Mouse (Mus musculus) limb, embryonic 11.5 days (tissue): ENCODE data around the gene Gpsm1. TPM values are rescaled to one million over a fixed set of nuclear protein-coding genes. Genes with fewer than 3 reads are reported as not detected.

ENCODE experiments used
- ATAC-seq: fragments of 200-750 bp; cut with Nextera tagmentation; 2 replicates; pipeline ENCODE4 v1.8.0; 2017; ENCODE audit warnings: low read depth; ENCODE audit not compliant: insufficient number of reproducible peaks, low FRiP score, low TSS enrichment
- DNase-seq: peaks from one replicate; pipeline ENCODE4 v3.0.0-alpha.2; 2015; ENCODE audit warnings: low spot score
- H3K27ac ChIP-seq: fragments of 300-500 bp; sonication (generic); replicated peaks from 2 replicates; pipeline ENCODE4 v1.5.1; 2014; ENCODE audit warnings: low read depth, mild to moderate bottlenecking, low read length
- H3K27me3 ChIP-seq: fragments of 300-500 bp; sonication (generic); 2 replicates; pipeline ENCODE4 v1.6.1; 2014; ENCODE audit warnings: mild to moderate bottlenecking, low read length, mixed read lengths; ENCODE audit not compliant: control insufficient read depth, insufficient read depth
- H3K36me3 ChIP-seq: fragments of 300-500 bp; sonication (generic); 2 replicates; pipeline ENCODE4 v1.6.1; 2014; ENCODE audit warnings: mild to moderate bottlenecking, low read length, moderate library complexity, mixed read lengths; ENCODE audit not compliant: control insufficient read depth, insufficient read depth
- H3K4me1 ChIP-seq: fragments of 300-500 bp; sonication (generic); 2 replicates; pipeline ENCODE4 v1.6.1; 2014; ENCODE audit warnings: low read length, mixed read lengths; ENCODE audit not compliant: control insufficient read depth, insufficient read depth
- H3K4me2 ChIP-seq: fragments of 300-500 bp; sonication (generic); 2 replicates; pipeline ENCODE4 v1.6.1; 2014; ENCODE audit warnings: low read depth, mild to moderate bottlenecking, moderate library complexity; ENCODE audit not compliant: severe bottlenecking
- H3K4me3 ChIP-seq: fragments of 300-500 bp; sonication (generic); 2 replicates; pipeline ENCODE4 v1.5.1; 2014; ENCODE audit warnings: low read depth, low read length
- H3K9ac ChIP-seq: fragments of 300-500 bp; sonication (generic); 2 replicates; pipeline ENCODE4 v1.6.1; 2014; ENCODE audit warnings: mild to moderate bottlenecking, low read length
- H3K9me3 ChIP-seq: fragments of 300-500 bp; sonication (generic); 2 replicates; pipeline ENCODE4 v1.6.1; 2016; ENCODE audit warnings: low read length; ENCODE audit not compliant: control insufficient read depth
- WGBS: fragments of 180-500 bp; shearing (Covaris S2); extraction: QIAGEN DNeasy Blood & Tissue Kit; methylation state at CpG from one replicate; pipeline ENCODE4 v1.1.7; 2014; 5-methylcytosine and 5-hydroxymethylcytosine counted together
- polyA plus RNA-seq: library from polyadenylated mRNA; unstranded; fragments of >200 nt; fragmentation: Nextera tagmentation; extraction: Ambion mirVana; gene quantifications from 2 replicates; pipeline ENCODE4 v1.2.1, GENCODE M21; 2014

Gene Gpsm1
- polyA plus RNA-seq, 1 experiment from 2014 or later = 37.4 TPM

DNA sequence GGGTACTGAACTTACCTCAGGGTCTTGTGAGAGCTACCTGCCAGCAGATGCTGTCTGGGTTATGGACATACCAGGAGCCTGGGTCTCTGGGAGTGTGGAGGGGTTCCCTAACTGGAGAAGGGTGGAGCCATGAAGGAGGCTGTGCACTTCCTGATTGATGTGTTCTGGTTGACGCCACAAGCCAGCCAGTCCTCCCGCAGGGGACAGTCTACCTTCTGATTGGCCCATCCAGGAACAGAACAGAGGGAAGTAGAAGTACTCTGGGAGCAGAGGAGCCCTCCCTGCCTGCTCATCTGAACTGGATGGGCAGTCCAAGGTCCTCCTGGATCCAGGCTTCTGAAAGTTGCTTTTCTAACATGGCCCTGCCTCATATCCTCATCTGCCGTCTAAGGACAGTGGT, 45.5 kb downstream of the Gpsm1 start, which contains the start of gene Card9:
Gene Card9 (minus strand): TSS at position 147 of the 400 bp plus-strand sequence.
- no peaks in the 10 kb centered on the region for H3K27me3 ChIP-seq
- WGBS = 55% methylated on average over 3 of the region's 3 CpGs
- 0 out of 2 replicates have a peak within 1 kb of the TSS, but pooled peaks have one; percentile 4 for H3K27ac ChIP-seq
- no peak within 1 kb of the TSS for H3K9ac ChIP-seq
- H3K4me3 ChIP-seq = no peak within 1 kb of the TSS
- no peak within 1 kb of the TSS for H3K4me2 ChIP-seq
- ATAC-seq = no peak
- no peak for DNase-seq
- peaks cover 20% of the 10 kb centered on the region for H3K36me3 ChIP-seq
- H3K9me3 ChIP-seq = no peaks in the 10 kb centered on the region
- H3K4me1 ChIP-seq = no peaks in the 10 kb centered on the region

DNA sequence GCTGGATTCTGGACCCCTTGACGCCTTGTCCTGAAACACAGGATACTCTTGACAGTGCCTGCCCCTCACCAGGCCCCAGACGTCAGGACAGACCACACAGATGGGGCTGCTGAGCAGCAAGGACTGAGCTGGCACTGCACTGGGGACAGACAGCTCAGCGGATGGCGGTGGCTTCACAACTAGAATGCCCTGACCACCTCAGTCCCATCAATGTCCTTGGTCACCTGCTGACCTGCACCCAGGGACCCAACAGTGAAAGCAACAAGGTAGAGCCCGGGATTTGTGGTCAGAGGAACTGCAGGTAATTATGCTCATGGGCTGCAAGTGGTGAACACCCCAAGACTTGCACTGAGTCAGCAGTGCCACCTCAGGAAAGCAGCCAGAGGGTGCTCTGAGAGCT, 47.7 kb downstream of the Gpsm1 start:
- H3K27me3 ChIP-seq = no peaks in the 10 kb centered on the region
- no peak overlapping the region for H3K9ac ChIP-seq
- no peak overlapping the region for H3K4me3 ChIP-seq
- 85% methylated on average over 5 of the region's 5 CpGs for WGBS
- DNase-seq = no peak
- no peak overlapping the region for H3K27ac ChIP-seq
- no peaks in the 10 kb centered on the region for H3K9me3 ChIP-seq
- no peak overlapping the region for H3K4me2 ChIP-seq
- ATAC-seq = no peak
- H3K36me3 ChIP-seq = peaks cover 22% of the 10 kb centered on the region
- no peaks in the 10 kb centered on the region for H3K4me1 ChIP-seq

DNA sequence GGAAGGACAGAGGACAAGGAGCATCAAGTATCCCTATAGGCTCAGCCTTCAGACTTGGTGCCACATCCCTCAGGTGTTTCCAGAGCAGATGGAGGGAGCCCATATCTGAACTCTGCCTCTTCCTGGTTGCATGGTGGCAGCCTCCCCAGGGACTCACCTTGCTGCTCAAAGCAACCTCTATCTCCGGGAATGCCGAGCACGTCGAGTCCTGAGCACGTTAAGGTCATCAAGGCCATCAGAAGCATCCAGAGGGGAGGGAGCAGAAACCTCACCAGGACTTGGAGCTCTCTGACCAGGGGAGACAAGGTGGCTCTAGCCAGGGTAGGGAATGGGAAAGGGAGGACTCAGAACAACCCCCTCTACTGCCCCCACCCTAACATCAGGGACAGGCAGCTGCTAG, 48.2 kb downstream of the Gpsm1 start:
- no peak for ATAC-seq
- peaks cover 22% of the 10 kb centered on the region for H3K36me3 ChIP-seq

DNA sequence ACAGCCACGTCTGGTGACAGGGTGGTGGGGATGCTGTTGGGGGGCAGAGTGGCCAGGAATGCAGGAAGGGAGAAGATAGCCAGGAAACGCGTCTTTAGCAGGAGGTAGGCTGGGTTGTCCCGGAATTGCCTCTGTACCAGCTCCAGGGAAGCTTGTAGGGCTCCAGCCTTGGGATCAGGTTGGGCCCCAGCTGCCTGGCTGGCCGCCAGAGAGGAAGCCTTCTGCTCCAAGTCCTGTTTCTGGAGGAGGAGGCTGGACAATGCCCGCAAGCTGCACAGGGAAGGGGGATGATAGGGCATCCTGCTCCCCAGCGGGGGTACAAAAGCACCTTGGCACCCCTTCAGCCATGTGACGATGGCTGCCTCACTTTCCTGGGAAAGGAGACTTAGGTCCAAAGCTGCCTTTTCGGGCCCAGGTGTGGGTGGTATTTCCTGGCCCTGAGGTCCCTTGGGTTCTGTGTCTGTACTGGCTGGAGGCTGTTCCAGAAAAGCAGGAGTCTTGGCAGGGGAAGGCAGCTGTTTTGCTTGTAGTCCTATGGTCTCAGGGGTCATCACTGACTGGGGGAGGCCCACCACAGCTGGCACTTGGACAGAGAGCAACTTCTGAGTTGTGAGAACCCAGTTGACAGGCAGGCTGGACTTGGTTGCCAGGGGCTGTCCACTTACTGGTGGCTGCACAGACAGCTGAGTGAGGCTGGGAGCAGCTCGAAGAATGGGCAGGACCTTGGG, 49.6 kb downstream of the Gpsm1 start:
- DNase-seq (no peak), ATAC-seq (no peak)
- 86% methylated on average over 10 of the region's 10 CpGs for WGBS

More for the DNA sequence above, 48.2 kb downstream of the Gpsm1 start:
- DNase-seq = no peak
- Histone ChIP-seq H3K4me1 (no peaks in the 10 kb centered on the region), H3K27ac (no peak overlapping the region), H3K9ac (no peak overlapping the region), H3K27me3 (no peaks in the 10 kb centered on the region), H3K9me3 (no peaks in the 10 kb centered on the region), H3K4me2 (no peak overlapping the region), H3K4me3 (no peak overlapping the region)
- 86% methylated on average over 5 of the region's 5 CpGs for whole genome bisulfite sequencing

DNA sequence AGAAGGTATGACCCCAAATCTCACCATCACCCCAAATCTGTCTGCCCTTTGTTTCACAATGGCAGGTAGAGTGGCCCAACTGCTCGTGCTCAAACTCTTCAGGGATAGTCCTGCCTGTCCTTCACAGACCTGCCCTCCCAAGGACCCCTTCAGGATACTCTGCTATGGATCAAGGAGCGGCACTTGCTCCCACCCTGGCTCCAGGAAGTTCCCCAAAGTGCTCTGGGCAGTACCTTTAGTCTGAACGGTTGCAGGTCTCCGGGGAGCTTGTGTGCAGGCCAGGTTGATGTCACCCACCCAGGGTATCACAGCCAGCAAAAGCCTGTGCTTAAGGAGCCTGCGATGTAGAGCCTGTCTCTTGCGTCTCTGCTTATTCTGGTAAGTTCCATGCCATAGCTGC, 52.6 kb downstream of the Gpsm1 start:
- Histone ChIP-seq H3K9ac (no peak overlapping the region), H3K27ac (no peak overlapping the region), H3K4me1 (no peaks in the 10 kb centered on the region), H3K27me3 (no peaks in the 10 kb centered on the region), H3K36me3 (peaks cover 27% of the 10 kb centered on the region), H3K4me3 (no peak overlapping the region), H3K9me3 (no peaks in the 10 kb centered on the region), H3K4me2 (no peak overlapping the region)
- DNase-seq (no peak), ATAC-seq (no peak)
- WGBS = 94% methylated on average over 6 of the region's 6 CpGs

More for the DNA sequence above, 49.6 kb downstream of the Gpsm1 start:
- Histone ChIP-seq H3K4me1 (no peaks in the 10 kb centered on the region), H3K27ac (no peak overlapping the region), H3K4me2 (no peak overlapping the region), H3K4me3 (no peak overlapping the region), H3K9me3 (no peaks in the 10 kb centered on the region), H3K27me3 (no peaks in the 10 kb centered on the region), H3K9ac (no peak overlapping the region), H3K36me3 (peaks cover 22% of the 10 kb centered on the region)

DNA sequence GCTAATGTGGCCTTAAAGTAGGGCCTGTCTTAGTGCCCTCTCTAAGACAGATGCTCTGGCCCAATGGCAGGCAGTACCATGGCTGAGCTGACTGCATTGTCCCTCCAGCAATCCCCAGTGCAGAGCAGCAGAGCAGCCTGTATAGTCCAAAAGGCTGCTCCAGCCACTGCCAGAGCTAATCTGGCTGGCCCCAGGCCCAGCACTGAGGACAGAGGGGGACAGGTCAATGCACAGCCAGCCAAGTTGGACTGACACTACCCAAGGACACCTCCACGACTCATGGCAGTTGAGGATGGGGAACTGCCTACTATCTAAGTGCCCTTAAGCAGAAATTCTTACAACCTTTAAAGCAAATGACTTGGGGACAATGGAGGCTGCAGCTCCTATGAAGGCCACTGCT, 53.3 kb downstream of the Gpsm1 start:
- no peak overlapping the region for H3K27ac ChIP-seq
- no peak overlapping the region for H3K9ac ChIP-seq
- H3K9me3 ChIP-seq = no peaks in the 10 kb centered on the region
- DNase-seq (no peak), ATAC-seq (no peak)
- H3K4me1 ChIP-seq = no peaks in the 10 kb centered on the region
- H3K27me3 ChIP-seq = no peaks in the 10 kb centered on the region
- H3K36me3 ChIP-seq = peaks cover 33% of the 10 kb centered on the region
- H3K4me3 ChIP-seq = no peak overlapping the region
- WGBS = 78% methylated on average over 1 of the region's 1 CpGs
- no peak overlapping the region for H3K4me2 ChIP-seq

DNA sequence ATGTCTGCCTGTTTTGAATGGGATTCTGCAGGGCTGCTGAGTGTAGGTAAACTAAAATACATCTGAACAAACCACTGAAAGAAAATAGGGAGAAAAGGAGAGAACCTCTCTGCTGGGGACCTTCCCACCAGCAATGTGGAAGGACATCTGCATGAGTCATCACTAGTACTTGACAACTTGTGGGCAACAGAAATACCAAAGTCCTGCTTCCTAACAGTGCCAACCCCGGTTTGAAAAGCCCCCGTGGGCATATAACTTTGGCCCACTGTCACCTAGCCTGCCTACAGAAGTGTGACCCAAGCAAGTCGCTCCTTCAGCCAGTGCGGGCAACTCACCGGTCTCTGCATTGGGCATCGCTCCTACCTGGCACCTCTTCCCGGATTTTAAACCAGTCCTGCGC, 57.1 kb downstream of the Gpsm1 start:
- Histone ChIP-seq H3K4me1 (no peaks in the 10 kb centered on the region), H3K4me3 (no peak overlapping the region), H3K27ac (no peak overlapping the region), H3K4me2 (no peak overlapping the region), H3K9ac (no peak overlapping the region), H3K27me3 (no peaks in the 10 kb centered on the region), H3K9me3 (no peaks in the 10 kb centered on the region), H3K36me3 (peaks cover 33% of the 10 kb centered on the region)
- 97% methylated on average over 8 of the region's 8 CpGs for WGBS
- ATAC-seq (no peak), DNase-seq (no peak)

DNA sequence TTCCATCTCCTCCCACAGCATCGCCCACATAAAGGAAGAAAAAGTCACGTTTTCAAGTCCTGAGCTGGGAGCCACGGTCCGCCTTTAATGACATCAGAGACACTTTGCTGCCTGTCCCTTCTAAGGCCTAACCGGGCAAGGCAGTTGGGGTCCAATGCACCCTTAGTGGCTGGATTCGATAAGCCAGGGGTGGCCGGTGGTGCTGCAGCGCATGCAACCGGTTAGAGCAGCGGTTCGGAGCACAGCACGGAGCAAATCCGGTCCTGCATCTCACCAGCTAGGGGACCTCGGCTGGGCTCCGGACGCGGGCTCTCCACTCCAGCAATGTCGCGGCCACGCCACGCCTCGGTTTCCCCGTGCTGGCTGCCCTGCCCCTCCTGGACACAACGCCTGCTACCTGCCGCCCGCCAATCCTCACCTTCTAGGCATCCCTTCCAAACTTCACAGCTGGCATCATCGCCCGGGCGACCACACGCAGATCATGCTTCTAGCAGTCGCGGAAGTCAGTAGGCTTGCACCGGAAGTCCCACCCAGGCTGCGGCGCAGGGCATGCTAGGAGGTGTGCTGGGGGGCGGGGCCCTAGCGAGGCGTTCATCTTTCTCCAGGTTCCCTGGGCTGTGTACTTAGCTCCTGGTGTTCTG, 64.9 kb downstream of the Gpsm1 start, which contains the start of gene Snapc4:
Gene Snapc4 (minus strand): TSS at position 523 of the 641 bp plus-strand sequence.
- Histone ChIP-seq H3K9ac (peak within 1 kb of the TSS; percentile 74), H3K27ac (no peak within 1 kb of the TSS; the same call in 1 of the 2 replicates), H3K36me3 (peaks cover 25% of the 10 kb centered on the region), H3K9me3 (no peaks in the 10 kb centered on the region), H3K4me2 (peak within 1 kb of the TSS; percentile 89), H3K4me3 (peak within 1 kb of the TSS; percentile 83), H3K4me1 (0 out of 2 replicates have a peak, but pooled peaks cover 3% of the 10 kb centered on the region), H3K27me3 (no peaks in the 10 kb centered on the region)
- WGBS = under 1% methylated on average over 38 of the region's 38 CpGs
- ATAC-seq = peak; percentile 92
- peak; percentile 92 for DNase-seq
